Mouse (Mus musculus) CH12.LX (cell line): ENCODE measurements at regions not wholly inside any gene's neighbourhood (a gene's known extent, or its start where the extent isn't known, plus 50 kb on each side); places are given as distances from the start of the nearest gene placed in this dataset.

Experiments
- CHD2 ChIP-seq: IDR thresholded peaks from 2 replicates; pipeline ENCODE4 v1.6.1; 2011; ENCODE audit warnings: low read length, improper control_type of control experiment
- CTCF ChIP-seq, 2 experiments: IDR thresholded peaks in 1 of 2; conservative IDR thresholded peaks in 1 of 2; 2 replicates each; pipeline ENCODE4 v1.5.1; 2011 to 2012; ENCODE audit warnings: low read depth in 2 of 2, low read length in 2 of 2, improper control_type of control experiment in 1 of 2, inconsistent platforms in 1 of 2, mild to moderate bottlenecking in 1 of 2, moderate library complexity in 1 of 2
- PAX5 ChIP-seq: IDR thresholded peaks from 2 replicates; pipeline ENCODE4 v1.6.1; 2012; ENCODE audit warnings: low read length, inconsistent platforms, mixed read lengths
- POLR2A ChIP-seq: IDR thresholded peaks from 2 replicates; pipeline ENCODE4 v1.6.1; 2011; ENCODE audit warnings: low read depth, mild to moderate bottlenecking, improper control_type of control experiment, low read length

DNA sequence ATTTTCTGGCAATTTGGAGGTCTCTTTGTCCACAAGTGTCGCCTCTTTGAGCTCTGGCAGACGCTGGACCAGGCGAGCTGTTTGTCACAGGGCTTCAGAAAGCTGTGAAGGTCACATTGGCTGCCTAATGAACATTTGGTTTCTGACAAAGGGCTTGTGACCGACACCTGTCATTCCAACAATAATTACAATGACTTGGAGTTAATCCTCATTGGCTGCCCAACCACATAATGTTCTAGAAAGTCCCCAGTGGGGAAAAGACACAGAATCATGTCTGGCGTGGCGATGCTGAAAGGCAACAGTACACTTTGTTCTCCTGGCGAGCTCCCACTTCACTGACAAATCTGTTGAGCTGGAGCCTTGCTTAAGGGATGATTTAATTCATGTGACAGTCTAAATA lies 194.4 kb downstream of the Gm10260 start:
- TF ChIP-seq CHD2, result no peak
- TF ChIP-seq PAX5, result no peak
- no peak for TF ChIP-seq POLR2A
- TF ChIP-seq CTCF (conservative IDR thresholded peaks at IDR 0.05 in 1 of 2, IDR thresholded peaks at IDR 0.05 in 1 of 2; ENCODE audit: low read depth in 2 of 2, low read length in 2 of 2), result no peak
